Mouse (Mus musculus): ENCODE data around the gene Prpf6. TPM values are rescaled to one million over a fixed set of nuclear protein-coding genes. Genes with fewer than 3 reads are reported as not detected.

Prpf6 gene
- 58.7 and 67.8 TPM in 2 replicates for total RNA-seq (2012; rRNA removed)

GRCm38 (mm10) chr2:181591528-181592085, at the start of gene Prpf6:
TSS of gene Prpf6 (plus strand) at chr2:181591868.
- H3K4me3 ChIP-seq (ENCODE audit: insufficient read depth in 1 of 2, low read depth in 1 of 2, low read length in 2 of 2, poor library complexity in 1 of 2, severe bottlenecking in 1 of 2): peak within 1 kb of the TSS; percentile 87 to 97
- peak within 1 kb of the TSS; percentile 91 for H3K9ac ChIP-seq (ENCODE audit: insufficient read depth, low read depth, low read length, poor library complexity, severe bottlenecking)
- H3K27ac ChIP-seq (ENCODE audit: insufficient read depth, low read depth, low read length, poor library complexity, severe bottlenecking): peak within 1 kb of the TSS; percentile 41; the same call in 1 of the 2 replicates
- TF ChIP-seq CHD2 (IDR thresholded peaks at IDR 0.05; ENCODE audit: low read depth, low read length): no peak
- no peak for TF ChIP-seq MAFK (IDR thresholded peaks at IDR 0.05; ENCODE audit: insufficient read depth, low read depth, low read length)
- TF ChIP-seq HCFC1 (IDR thresholded peaks at IDR 0.05; ENCODE audit: borderline replicate concordance, insufficient read depth, low read length): no peak
- no peak for TF ChIP-seq ZNF384 (IDR thresholded peaks at IDR 0.05; ENCODE audit: low read depth, low read length)
- no peak for TF ChIP-seq ZC3H11A (IDR thresholded peaks at IDR 0.05; ENCODE audit: borderline replicate concordance, low read depth, low read length)
- no peaks in the 10 kb centered on the region for H3K9me3 ChIP-seq (ENCODE audit: control insufficient read depth, insufficient read depth, low read depth, low read length)
- peaks cover 32% of the 10 kb centered on the region for H3K36me3 ChIP-seq (ENCODE audit: control insufficient read depth, insufficient read depth, low read length, poor library complexity, severe bottlenecking)
- in situ Hi-C loops (cut with MboI; ENCODE audit: low sequenced_read_pairs in 2 of 2, unreplicated experiment in 2 of 2): no loop called here
- no peak for DNase-seq (ENCODE audit: low read depth, low spot score)
- peaks cover 4 to 5% of the 10 kb centered on the region in 2 experiments; a peak in 1 of 4 replicates for H3K4me1 ChIP-seq (ENCODE audit: control insufficient read depth in 2 of 2, insufficient read depth in 2 of 2, low read length in 2 of 2, poor library complexity in 1 of 2)

- no peak overlapping the region for H3K27ac ChIP-seq (ENCODE audit: insufficient read depth, low read depth, low read length, poor library complexity, severe bottlenecking)
- no peak for TF ChIP-seq HCFC1 (IDR thresholded peaks at IDR 0.05; ENCODE audit: borderline replicate concordance, insufficient read depth, low read length)
- no peak for TF ChIP-seq ZC3H11A (IDR thresholded peaks at IDR 0.05; ENCODE audit: borderline replicate concordance, low read depth, low read length)
- TF ChIP-seq CHD2 (IDR thresholded peaks at IDR 0.05; ENCODE audit: low read depth, low read length): no peak
- no peak for TF ChIP-seq MAFK (IDR thresholded peaks at IDR 0.05; ENCODE audit: insufficient read depth, low read depth, low read length)
- TF ChIP-seq ZNF384 (IDR thresholded peaks at IDR 0.05; ENCODE audit: low read depth, low read length): no peak
- in situ Hi-C loops (cut with MboI; ENCODE audit: low sequenced_read_pairs in 2 of 2, unreplicated experiment in 2 of 2): no loop called here
- H3K9ac ChIP-seq (ENCODE audit: insufficient read depth, low read depth, low read length, poor library complexity, severe bottlenecking): no peak overlapping the region
- no peaks in the 10 kb centered on the region for H3K4me1 ChIP-seq (ENCODE audit: control insufficient read depth in 2 of 2, insufficient read depth in 2 of 2, low read length in 2 of 2, poor library complexity in 1 of 2)
- no peak for DNase-seq (ENCODE audit: low read depth, low spot score)
- H3K4me3 ChIP-seq (ENCODE audit: insufficient read depth in 1 of 2, low read depth in 1 of 2, low read length in 2 of 2, poor library complexity in 1 of 2, severe bottlenecking in 1 of 2): no peak overlapping the region
- H3K9me3 ChIP-seq (ENCODE audit: control insufficient read depth, insufficient read depth, low read depth, low read length): no peaks in the 10 kb centered on the region
- H3K36me3 ChIP-seq (ENCODE audit: control insufficient read depth, insufficient read depth, low read length, poor library complexity, severe bottlenecking): peaks cover 28% of the 10 kb centered on the region
Measured at GRCm38 (mm10) chr2:181546142-181546541, 45.5 kb upstream of the Prpf6 start.

- no peak overlapping the region for H3K27ac ChIP-seq (ENCODE audit: insufficient read depth, low read depth, low read length, poor library complexity, severe bottlenecking)
- H3K9me3 ChIP-seq (ENCODE audit: control insufficient read depth, insufficient read depth, low read depth, low read length): no peaks in the 10 kb centered on the region
- no peak for DNase-seq (ENCODE audit: low read depth, low spot score)
- no peak overlapping the region for H3K4me3 ChIP-seq (ENCODE audit: insufficient read depth in 1 of 2, low read depth in 1 of 2, low read length in 2 of 2, poor library complexity in 1 of 2, severe bottlenecking in 1 of 2)
- peaks cover 30% of the 10 kb centered on the region for H3K36me3 ChIP-seq (ENCODE audit: control insufficient read depth, insufficient read depth, low read length, poor library complexity, severe bottlenecking)
- in situ Hi-C loops (cut with MboI; ENCODE audit: low sequenced_read_pairs in 2 of 2, unreplicated experiment in 2 of 2): no loop called here
- TF ChIP-seq MAFK (IDR thresholded peaks at IDR 0.05; ENCODE audit: insufficient read depth, low read depth, low read length) (no peak), HCFC1 (IDR thresholded peaks at IDR 0.05; ENCODE audit: borderline replicate concordance, insufficient read depth, low read length) (no peak), ZC3H11A (IDR thresholded peaks at IDR 0.05; ENCODE audit: borderline replicate concordance, low read depth, low read length) (no peak), ZNF384 (IDR thresholded peaks at IDR 0.05; ENCODE audit: low read depth, low read length) (no peak), CHD2 (IDR thresholded peaks at IDR 0.05; ENCODE audit: low read depth, low read length) (no peak)
- H3K9ac ChIP-seq (ENCODE audit: insufficient read depth, low read depth, low read length, poor library complexity, severe bottlenecking): no peak overlapping the region
- H3K4me1 ChIP-seq (ENCODE audit: control insufficient read depth in 2 of 2, insufficient read depth in 2 of 2, low read length in 2 of 2, poor library complexity in 1 of 2): no peaks in the 10 kb centered on the region
Measured at GRCm38 (mm10) chr2:181548227-181548626, 43.4 kb upstream of the Prpf6 start.

- TF ChIP-seq ZNF384 (IDR thresholded peaks at IDR 0.05; ENCODE audit: low read depth, low read length) (no peak), MAFK (IDR thresholded peaks at IDR 0.05; ENCODE audit: insufficient read depth, low read depth, low read length) (no peak), HCFC1 (IDR thresholded peaks at IDR 0.05; ENCODE audit: borderline replicate concordance, insufficient read depth, low read length) (no peak), CHD2 (IDR thresholded peaks at IDR 0.05; ENCODE audit: low read depth, low read length) (no peak), ZC3H11A (IDR thresholded peaks at IDR 0.05; ENCODE audit: borderline replicate concordance, low read depth, low read length) (no peak)
- in situ Hi-C loops (cut with MboI; ENCODE audit: low sequenced_read_pairs in 2 of 2, unreplicated experiment in 2 of 2): no loop called here
- no peak for DNase-seq (ENCODE audit: low read depth, low spot score)
- H3K36me3 ChIP-seq (ENCODE audit: control insufficient read depth, insufficient read depth, low read length, poor library complexity, severe bottlenecking): peaks cover 30% of the 10 kb centered on the region
- no peaks in the 10 kb centered on the region for H3K9me3 ChIP-seq (ENCODE audit: control insufficient read depth, insufficient read depth, low read depth, low read length)
- no peak overlapping the region for H3K27ac ChIP-seq (ENCODE audit: insufficient read depth, low read depth, low read length, poor library complexity, severe bottlenecking)
- no peak overlapping the region for H3K9ac ChIP-seq (ENCODE audit: insufficient read depth, low read depth, low read length, poor library complexity, severe bottlenecking)
- no peak overlapping the region for H3K4me3 ChIP-seq (ENCODE audit: insufficient read depth in 1 of 2, low read depth in 1 of 2, low read length in 2 of 2, poor library complexity in 1 of 2, severe bottlenecking in 1 of 2)
- no peaks in the 10 kb centered on the region for H3K4me1 ChIP-seq (ENCODE audit: control insufficient read depth in 2 of 2, insufficient read depth in 2 of 2, low read length in 2 of 2, poor library complexity in 1 of 2)
Measured at GRCm38 (mm10) chr2:181548682-181549081, 43.0 kb upstream of the Prpf6 start.
